Mouse (Mus musculus): ENCODE data around the gene Car11.

GRCm38 (mm10) chr7:45660746-45661478 lies 38.7 kb upstream of the Car11 start:
- no peak for TF ChIP-seq MYOD1 (IDR thresholded peaks at IDR 0.05; ENCODE audit: control insufficient read depth in 1 of 3, insufficient read length in 2 of 3, low read depth in 2 of 3)
- no peak for TF ChIP-seq USF1 (IDR thresholded peaks at IDR 0.05; ENCODE audit: low read depth)
- TF ChIP-seq POLR2A (IDR thresholded peaks at IDR 0.05; ENCODE audit: insufficient read length, low read depth): no peak
- no peak for TF ChIP-seq POLR2AphosphoS2 (IDR thresholded peaks at IDR 0.05; ENCODE audit: insufficient read length, low read depth)
